Mouse (Mus musculus): ENCODE measurements around the gene Zfp804a.

Zfp804a gene

GRCm38 (mm10) chr2:82053185-82053891, at the start of gene Zfp804a:
TSS of gene Zfp804a (plus strand) at chr2:82053222.
- no peak for DNase-seq (ENCODE audit: low read depth)

DNA sequence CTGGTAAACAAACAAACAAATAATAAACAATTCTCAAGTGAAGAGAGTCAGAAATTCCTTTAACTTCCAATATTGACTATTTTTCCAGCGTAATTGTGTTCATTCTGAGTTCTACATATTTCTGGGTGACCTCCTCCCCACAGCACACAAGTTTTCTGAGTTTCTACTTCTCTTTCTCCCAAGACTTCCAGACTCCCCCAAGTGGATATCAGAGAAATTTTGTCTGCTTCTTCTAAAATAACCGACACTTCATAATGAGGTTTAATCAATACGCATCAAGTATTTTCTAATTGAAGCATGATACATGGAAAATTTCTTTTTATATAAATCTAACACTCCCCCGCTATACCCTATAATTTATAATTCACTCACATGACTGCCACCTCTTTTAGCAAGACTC, 1.4 kb upstream of the Zfp804a start:
- DNase-seq (ENCODE audit: low read depth): no peak

- DNase-seq (ENCODE audit: low read depth): no peak
These were observed 461 bp upstream of the Zfp804a start for GRCm38 (mm10) chr2:82052338-82053184.

GRCm38 (mm10) chr2:82054446-82054845, 1.4 kb downstream of the Zfp804a start:
- DNase-seq (ENCODE audit: low read depth): no peak

DNA sequence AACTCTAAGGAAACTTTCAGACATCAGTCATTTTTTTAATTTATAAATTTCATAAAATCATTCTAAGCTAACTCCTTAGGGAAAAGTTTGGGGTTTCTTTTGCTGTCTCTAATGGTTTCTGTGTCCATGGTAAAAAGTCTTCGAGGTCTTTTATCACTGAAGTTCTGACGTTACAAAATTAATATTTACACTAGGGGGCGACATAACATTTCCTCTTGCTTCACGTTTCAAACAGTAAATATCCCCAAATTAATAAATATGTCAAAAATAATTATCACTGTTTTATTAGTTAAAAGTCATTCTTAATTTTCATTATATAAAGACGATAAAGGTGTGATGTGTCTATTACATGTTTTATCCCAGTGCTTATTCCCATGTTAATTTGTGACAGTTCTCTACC, 11.6 kb downstream of the Zfp804a start:
- DNase-seq (ENCODE audit: low read depth): peak; percentile 1

GRCm38 (mm10) chr2:82067912-82068311, 14.9 kb downstream of the Zfp804a start:
- no peak for DNase-seq (ENCODE audit: low read depth)

DNA sequence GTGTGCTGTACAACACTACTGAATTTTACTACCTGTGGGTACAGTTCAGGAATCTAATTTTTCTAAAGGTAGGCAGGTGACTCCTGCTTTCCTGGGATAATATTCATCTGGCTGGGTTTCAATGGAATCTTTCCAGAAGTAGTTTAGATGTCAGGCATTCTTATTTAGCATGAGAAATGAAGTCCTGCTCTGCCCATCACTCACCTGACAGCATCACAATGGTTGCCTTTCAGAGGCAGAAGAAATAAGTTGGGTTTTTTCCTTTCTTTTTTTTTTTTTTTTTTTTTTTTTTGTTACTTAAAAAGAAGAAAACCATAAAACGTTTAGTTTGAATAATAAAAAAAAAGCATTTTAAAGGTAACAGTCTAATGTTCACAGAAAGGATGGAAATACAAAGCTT, 16.1 kb downstream of the Zfp804a start:
- no peak for DNase-seq (ENCODE audit: low read depth)

DNA sequence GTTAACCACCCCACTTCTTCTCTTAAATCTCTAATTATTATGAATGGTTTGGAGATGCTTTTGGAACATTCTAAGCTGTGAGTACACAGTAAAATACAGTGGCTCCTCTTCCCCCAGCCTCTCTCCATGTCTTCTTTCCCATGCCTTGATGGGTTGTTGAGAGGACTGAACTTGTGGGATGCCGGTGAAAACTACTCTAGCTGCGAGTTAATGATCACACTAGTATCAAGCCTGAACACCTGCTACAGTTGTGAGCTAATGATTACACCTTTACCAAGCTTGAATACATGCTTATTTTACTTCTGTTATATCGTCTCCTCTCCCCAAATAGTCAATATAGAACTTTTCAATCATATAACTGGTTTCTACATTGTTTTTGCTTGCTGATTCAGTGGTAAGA, 23.9 kb downstream of the Zfp804a start:
- DNase-seq (ENCODE audit: low read depth): no peak

GRCm38 (mm10) chr2:82078287-82078994, 25.4 kb downstream of the Zfp804a start:
- DNase-seq (ENCODE audit: low read depth): no peak

GRCm38 (mm10) chr2:82080678-82081077, 27.7 kb downstream of the Zfp804a start:
- no peak for DNase-seq (ENCODE audit: low read depth)

- no peak for DNase-seq (ENCODE audit: low read depth)
These were observed 60.1 kb downstream of the Zfp804a start for GRCm38 (mm10) chr2:82113148-82113547.

- no peak for DNase-seq (ENCODE audit: low read depth)
These were observed 60.6 kb downstream of the Zfp804a start for GRCm38 (mm10) chr2:82113650-82114049.

- no peak for DNase-seq (ENCODE audit: low read depth)
These were observed 66.6 kb downstream of the Zfp804a start for GRCm38 (mm10) chr2:82119577-82119976.

- DNase-seq (ENCODE audit: low read depth): no peak
These were observed 125.7 kb downstream of the Zfp804a start for GRCm38 (mm10) chr2:82178693-82179092.

- DNase-seq (ENCODE audit: low read depth): no peak
These were observed 128.0 kb downstream of the Zfp804a start for GRCm38 (mm10) chr2:82181010-82181409.

DNA sequence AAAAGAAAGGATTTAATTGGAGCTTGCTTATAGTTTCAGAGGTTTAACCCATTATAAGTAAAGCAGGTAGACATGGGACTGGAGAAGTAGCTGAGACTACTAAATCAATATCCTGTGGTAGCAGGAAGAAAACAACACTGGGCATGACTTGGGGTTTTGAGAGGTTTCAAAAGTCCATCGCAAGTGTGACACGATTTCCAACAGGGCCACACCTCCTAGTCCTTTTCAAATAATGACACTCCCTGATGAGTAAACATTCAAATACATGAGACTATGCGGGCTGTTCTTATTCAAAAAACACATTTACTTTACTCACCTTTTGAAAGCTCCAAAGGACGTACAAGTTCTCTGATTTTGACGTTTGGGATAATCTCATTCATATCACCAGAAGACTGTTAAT, 146.9 kb downstream of the Zfp804a start:
- no peak for DNase-seq (ENCODE audit: low read depth)

DNA sequence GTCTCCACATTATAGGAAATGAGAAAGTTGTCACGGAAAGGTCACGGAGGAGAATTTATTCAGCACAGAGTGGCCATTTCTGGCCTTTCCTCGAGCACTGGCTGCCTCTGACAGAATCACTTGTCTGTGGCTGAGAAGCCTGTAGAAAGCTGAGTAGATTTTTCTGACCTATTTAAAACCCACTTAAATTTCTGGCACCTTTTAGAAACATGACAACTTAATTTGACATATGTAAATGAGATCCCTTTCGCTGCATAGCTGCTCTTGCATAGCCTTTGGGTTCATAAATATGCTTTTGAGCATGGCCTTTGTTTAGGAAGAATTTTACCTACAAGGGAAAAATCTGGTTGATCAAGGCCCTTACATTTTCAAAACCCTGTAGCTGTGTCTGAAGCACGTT, 147.6 kb downstream of the Zfp804a start:
- DNase-seq (ENCODE audit: low read depth): no peak

- DNase-seq (ENCODE audit: low read depth): no peak
These were observed 157.6 kb downstream of the Zfp804a start for GRCm38 (mm10) chr2:82210605-82211004.

- no peak for DNase-seq (ENCODE audit: low read depth)
These were observed 158.9 kb downstream of the Zfp804a start for GRCm38 (mm10) chr2:82211972-82212371.

DNA sequence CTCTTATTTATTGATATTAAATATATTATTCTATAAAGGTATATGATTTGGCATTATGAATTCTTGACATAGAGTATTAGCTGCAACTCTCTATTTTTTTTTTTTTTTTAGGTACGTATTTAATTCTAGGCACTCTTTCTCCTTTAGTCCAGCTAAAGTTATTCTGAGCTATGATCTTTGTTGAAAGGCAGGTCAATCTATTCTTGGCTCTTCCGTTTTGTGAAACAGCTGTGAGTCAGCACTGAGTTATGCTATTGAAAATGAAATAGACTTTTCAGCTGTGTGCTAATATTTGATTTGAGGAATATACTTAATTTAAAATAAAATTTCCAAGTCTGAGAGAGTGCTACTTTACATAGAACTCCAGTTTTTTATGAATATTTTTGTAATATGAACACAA, 164.9 kb downstream of the Zfp804a start:
- DNase-seq (ENCODE audit: low read depth): no peak

DNA sequence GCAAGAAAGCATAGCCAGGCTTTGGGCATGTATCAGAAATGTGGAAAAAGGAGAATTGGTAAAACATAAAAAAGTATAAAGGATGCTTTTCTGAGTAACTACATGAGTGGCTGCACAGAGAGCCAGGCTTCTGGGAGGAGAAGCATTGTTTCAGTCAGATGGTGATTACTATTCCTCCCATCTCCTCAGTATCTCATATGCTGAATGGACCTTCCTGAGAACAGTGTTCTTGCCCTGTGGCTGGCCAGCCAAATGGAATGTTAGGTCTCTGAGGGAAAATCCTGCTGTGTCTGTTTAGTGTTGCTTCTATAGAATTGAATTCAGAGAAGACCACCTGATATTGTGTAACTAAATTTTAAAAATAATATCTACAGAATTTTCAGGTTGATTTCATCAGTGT, 193.0 kb downstream of the Zfp804a start:
- DNase-seq (ENCODE audit: low read depth): no peak

- DNase-seq (ENCODE audit: low read depth): no peak
These were observed 194.0 kb downstream of the Zfp804a start for GRCm38 (mm10) chr2:82246902-82247522.
